Mouse (Mus musculus) embryo, embryonic 11.5 days (tissue): ENCODE data around the gene Sv2a.

Experiments
- DNase-seq: peaks from one replicate; pipeline ENCODE4 v3.0.0-alpha.2; 2012; ENCODE audit warnings: low read depth, low spot score

Sv2a gene

GRCm38 (mm10) chr3:96243921-96244572 is 63.1 kb downstream of the Sv2a start:
- DNase-seq = no peak
